Mouse (Mus musculus): ENCODE data around the gene Tmprss11d. TPM values are rescaled to one million over a fixed set of nuclear protein-coding genes. Genes with fewer than 3 reads are reported as not detected.
"Not testable (repeated sequence)": the region's sequence is repeated elsewhere in the genome, so short reads cannot be mapped to it uniquely, and the experiment has no call there.

The Tmprss11d gene
- total RNA-seq (2021), result not detected
- long read RNA-seq, experiment 1, result 0 reads
- long read RNA-seq, experiment 2, result 0 reads

DNA sequence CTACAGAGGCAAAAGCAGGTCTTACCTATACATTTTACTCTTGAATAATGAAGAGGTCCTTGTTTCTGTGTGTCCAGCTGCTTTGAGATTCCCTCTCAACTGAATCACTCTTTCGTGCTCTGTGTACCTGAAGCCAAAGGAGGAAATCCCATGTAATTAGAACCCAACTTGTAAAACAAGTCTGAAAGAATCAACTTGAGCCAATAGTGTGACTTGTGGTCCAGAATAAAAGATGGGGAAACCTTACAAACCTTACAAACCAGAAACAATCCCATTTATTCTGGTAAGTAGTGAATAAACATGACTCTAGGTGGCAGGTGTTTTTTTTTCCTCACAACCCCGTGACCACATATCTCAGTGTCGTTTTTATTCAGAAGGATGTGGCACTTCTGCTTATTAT is at the start of gene Tmprss11d:
Gene Tmprss11d, minus strand, starts transcription at position 101 of the 400 bp plus-strand sequence.
- no peak for DNase-seq (ENCODE audit: low spot score in 2 of 2)

DNA sequence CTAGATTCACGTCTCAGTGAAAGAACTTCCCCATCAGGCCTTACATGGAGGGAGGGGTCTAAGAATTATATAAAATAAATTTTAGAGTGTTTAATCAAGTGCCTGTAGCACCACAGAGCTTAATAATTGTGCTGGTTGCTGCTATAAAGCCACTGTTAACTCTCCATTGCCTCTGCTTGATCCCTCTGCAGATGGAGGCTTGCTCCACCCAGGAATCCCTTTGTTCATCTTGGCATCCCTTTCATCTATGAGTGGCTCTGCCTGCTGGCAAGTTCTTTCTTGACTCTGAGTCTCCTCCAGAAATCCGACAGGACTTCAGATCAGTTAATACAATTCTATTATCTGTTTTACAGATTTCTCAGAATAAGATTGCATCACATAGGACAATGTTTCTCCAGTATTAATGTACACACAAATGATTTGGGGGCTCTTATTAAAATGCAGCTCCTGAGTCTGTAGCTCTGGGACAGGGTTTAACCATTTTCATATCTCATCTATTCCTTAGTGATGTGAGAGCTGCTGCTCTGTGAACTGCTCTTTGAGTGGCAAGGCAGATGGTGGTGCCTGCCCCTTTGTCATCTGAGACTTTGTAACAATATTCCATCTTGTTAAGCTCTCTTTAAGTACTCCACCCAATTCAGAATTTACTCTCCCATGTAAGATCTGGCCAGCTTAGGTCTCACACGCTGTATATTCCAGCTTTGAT is 48.3 kb upstream of the Tmprss11d start:
- DNase-seq (ENCODE audit: low spot score in 2 of 2), result no peak

GRCm38 (mm10) chr5:86419494-86419893 is 46.3 kb upstream of the Tmprss11d start:
- no peak for DNase-seq (ENCODE audit: low spot score in 2 of 2)

GRCm38 (mm10) chr5:86414280-86414679 is 41.1 kb upstream of the Tmprss11d start:
- DNase-seq (ENCODE audit: low spot score in 2 of 2), result no peak

DNA sequence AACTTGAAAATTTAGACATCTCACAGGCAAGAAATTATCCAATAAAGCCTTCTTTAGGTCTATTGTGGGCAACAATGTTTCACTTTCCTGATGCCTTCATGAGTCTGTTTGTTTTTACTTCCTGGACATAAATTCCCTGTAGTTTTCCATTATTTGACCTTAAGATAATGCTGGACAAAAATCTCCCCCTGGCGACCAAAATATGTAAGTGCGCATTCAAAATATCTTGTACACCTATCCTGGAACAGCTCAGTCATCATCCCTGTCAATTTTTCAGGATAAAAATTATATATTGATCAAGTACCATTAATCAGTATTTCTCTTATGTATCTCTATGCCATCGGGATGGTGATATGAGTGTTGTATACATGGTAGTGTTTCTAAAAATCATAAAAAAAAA is 37.6 kb upstream of the Tmprss11d start:
- no peak for DNase-seq (ENCODE audit: low spot score in 2 of 2)

- no peak for DNase-seq (ENCODE audit: low spot score in 2 of 2)
These were observed 34.7 kb upstream of the Tmprss11d start for GRCm38 (mm10) chr5:86407941-86408340.

DNA sequence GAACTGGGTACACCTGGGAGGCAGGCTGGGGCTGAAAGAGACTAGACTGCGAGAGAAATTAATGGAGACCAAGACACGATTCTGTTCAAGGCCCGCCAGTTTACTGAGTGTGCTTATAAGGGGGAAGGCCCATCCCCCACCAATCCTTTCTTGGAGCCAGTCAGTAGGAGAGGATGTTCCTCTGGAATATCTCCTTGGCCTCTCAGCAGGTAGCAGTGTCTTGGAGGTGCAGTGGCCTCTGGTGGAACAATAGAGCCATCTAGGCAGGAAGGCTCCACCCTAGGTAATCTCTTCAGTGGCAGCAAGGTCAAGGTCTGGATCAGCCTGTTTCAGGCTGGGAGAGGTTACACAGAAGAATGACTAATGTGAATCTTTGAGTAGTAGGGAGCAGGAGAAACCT is 34.0 kb upstream of the Tmprss11d start:
- no peak for DNase-seq (ENCODE audit: low spot score in 2 of 2)

DNA sequence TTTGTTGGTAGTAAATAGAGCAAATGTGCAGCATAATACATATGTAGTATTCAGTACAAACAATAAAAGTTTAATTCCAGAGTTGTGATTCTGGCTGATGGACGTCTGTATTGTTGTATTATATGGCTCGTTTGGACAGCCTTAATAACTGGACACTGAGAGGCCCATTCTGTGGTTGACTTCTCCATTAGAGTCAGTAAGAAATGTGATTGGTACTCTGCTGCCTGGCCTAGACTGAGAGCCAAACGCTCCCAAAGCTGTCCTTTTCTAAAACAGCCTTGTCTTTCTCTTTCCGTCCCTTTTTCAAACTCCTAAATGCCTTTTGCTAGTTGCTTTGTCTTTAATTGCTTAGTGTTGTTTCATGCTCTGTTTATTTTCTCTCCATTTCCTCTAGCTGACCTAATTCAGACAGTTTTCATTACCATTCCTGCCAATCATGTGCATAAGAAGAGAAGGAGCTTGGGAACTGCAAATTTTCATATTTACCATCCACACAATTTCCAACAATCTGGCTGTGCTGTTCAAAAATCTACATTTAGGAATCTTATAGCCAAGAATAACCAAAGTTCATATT is 13.7 kb downstream of the Tmprss11d start:
- DNase-seq (ENCODE audit: low spot score in 2 of 2), result no peak

- no peak for DNase-seq (ENCODE audit: low spot score in 2 of 2)
These were observed 20.3 kb downstream of the Tmprss11d start for GRCm38 (mm10) chr5:86352966-86353365.

DNA sequence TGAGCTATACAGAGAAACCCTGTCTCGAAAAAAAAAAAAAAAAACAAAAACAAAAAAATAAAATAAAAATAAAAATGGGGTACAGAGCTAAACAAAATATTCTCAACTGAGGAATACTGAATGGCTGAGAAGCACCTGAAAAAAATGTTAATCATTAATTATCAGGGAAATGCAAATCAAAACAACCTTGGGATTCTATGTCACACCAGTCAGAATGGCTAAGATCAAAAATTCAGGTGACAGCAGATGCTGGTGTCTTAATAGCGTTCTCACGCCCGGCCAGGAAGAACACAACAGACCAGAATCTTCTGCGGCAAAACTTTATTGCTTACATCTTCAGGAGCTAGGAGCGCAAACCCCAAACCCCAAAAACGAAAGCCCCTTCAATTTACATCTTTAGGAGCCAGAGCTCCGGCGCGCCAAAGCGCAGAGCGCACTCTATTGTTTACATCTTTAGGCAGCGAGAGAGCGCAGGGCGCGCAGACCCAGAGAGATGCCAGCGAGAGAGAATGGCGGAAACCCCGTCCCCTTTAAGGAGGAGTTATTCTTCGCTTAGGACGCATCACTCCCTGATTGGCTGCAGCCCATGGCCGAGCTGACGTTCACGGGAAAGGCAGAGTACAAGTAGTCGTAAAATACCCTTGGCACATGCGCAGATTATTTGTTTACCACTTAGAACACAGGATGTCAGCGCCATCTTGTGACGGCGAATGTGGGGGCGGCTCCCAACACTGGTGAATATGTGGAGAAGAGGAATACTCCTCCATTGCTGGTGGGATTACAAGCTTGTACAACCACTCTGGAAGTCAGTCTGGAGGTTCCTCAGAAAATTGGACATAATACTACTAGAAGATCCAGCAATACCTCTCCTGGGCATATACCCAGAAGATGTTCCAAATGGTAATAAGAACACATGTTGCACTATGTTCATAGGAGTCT is 54.9 kb downstream of the Tmprss11d start:
- not testable (repeated sequence) for DNase-seq (ENCODE audit: low spot score in 2 of 2)

DNA sequence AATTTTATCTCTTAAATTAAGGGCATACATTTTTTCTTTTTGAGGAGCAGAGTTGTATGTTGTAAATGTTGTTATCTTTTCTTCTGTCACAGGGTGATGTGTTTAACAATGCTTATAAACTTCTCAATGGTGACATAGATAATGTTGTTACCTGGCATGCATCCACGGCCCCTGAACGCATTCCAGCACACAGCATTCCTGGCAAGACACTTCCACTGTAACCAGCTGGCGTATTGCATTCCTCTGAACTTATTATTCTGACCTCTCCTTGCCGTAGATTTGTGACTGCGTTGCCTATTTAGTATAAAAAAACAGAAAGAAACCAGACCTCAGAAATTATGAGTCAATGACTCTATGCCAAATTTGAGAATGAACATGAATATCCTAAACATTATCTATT is 67.1 kb downstream of the Tmprss11d start:
- no peak for DNase-seq (ENCODE audit: low spot score in 2 of 2)

DNA sequence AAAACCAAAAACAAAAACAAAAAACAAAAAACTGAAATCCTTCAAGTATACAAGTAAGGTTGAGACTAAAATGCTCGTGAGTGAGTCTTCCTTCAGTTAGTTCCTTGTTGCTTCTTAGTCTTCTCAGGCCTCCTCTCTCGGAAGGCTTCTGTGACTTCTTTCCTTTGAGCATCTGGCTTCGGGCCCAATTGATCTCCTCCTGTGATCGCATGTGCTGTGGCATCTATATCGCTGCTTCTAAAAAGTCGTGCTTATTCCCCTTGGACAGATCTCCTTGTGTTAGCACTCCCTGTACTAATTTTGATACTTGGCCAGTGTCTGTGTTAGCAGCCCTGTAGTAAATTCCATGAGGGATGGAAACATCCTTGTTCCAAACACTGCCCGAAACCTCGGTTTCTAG is 69.3 kb downstream of the Tmprss11d start:
- DNase-seq (ENCODE audit: low spot score in 2 of 2), result no peak

- DNase-seq (ENCODE audit: low spot score in 2 of 2), result no peak
These were observed 84.0 kb downstream of the Tmprss11d start, which contains the start of gene Tmprss11c for GRCm38 (mm10) chr5:86289208-86289607. Tmprss11c (minus strand) TSS chr5:86289308.

Other genes with a start within 250 kb of the Tmprss11d start
- gene Uba6, start 200.6 kb downstream of the Tmprss11d start, total RNA-seq (2021), result 10 to 100 TPM; 13.9 to 14.8 TPM
- gene Gnrhr, start 175.5 kb downstream of the Tmprss11d start, total RNA-seq (2021), result under 1 TPM; 0.62 to 0.79 TPM
- not detected for gene Tmprss11c, start 84.1 kb downstream of the Tmprss11d start, total RNA-seq (2021)
- not detected for gene Tmprss11a, start 95.6 kb upstream of the Tmprss11d start, total RNA-seq (2021)
- gene Tmprss11g, start 145.2 kb upstream of the Tmprss11d start, total RNA-seq (2021), result not detected

Data from adrenal gland, postnatal 4 days (tissue).